In the genomic region with DNA sequence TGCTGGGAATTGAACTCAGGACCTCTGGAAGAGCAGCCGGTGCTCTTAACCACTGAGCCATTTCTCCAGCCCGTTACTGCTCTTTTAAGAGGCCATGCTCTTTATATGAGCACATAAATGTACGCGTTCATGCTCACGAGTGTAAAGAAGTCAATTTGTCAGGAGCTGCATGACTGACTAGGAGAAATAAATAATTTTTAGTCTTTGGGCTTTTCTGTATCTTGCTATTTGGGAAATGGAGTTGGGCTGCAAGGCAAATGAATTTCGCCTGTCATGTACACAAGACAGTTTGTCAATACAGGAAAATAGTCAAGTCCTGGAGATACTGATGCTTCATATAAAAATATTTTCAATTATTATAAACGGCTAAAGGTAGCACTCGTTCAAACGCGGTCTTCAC, we compare ENCODE assay signal across 8 mouse cellular contexts. TPM values are rescaled to one million over a fixed set of nuclear protein-coding genes. Genes with fewer than 3 reads are reported as not detected.
DNase-seq lines count a peak whose midpoint lies in the region; ATAC-seq and TF ChIP-seq lines count a peak whose summit lies in the region.

No protein-coding gene starts in this region.

- intact Hi-C loops in gastrocnemius, postnatal 14 days (cut with DNase I; ENCODE audit: low total_unique reads): no loop called here

- ATAC-seq in heart, embryonic 15.5 days (replicated peaks; ENCODE audit: insufficient number of reproducible peaks, insufficient read depth, low FRiP score, low read depth): no peak
- no peak for ATAC-seq in G1E (ENCODE audit: extremely low read depth, insufficient number of reproducible peaks, low FRiP score, poor library complexity, severe bottlenecking)
- no peak for ATAC-seq in forebrain, embryonic 16.5 days
- ATAC-seq in liver, postnatal 0 days: no peak

- 38% methylated on average over 10 of the region's 10 CpGs for WGBS in heart, embryonic 15.5 days
- WGBS in forebrain, embryonic 16.5 days: 39% methylated on average over 10 of the region's 10 CpGs
- WGBS in liver, postnatal 0 days (ENCODE audit: insufficient replicate concordance): 39% methylated on average over 10 of the region's 10 CpGs

- H3K4me1 ChIP-seq in heart, embryonic 15.5 days (replicated peaks): peaks cover 3% of the 10 kb centered on the region
- H3K4me1 ChIP-seq in G1E (ENCODE audit: insufficient read depth, low read depth, low read length): peaks cover 9% of the 10 kb centered on the region
- H3K4me1 ChIP-seq in forebrain, embryonic 16.5 days (replicated peaks; ENCODE audit: control insufficient read depth, insufficient read depth, low read length): peaks cover 7% of the 10 kb centered on the region; the same call in 1 of the 2 replicates
- peaks cover 6% of the 10 kb centered on the region; the same call in 1 of the 2 replicates for H3K4me1 ChIP-seq in liver, postnatal 0 days (ENCODE audit: insufficient read depth)

- peak overlapping the region; percentile 92 for H3K9ac ChIP-seq in heart, embryonic 15.5 days
- H3K9ac ChIP-seq in forebrain, embryonic 16.5 days (replicated peaks; ENCODE audit: low read depth, low read length): peak overlapping the region; percentile 92
- no peak overlapping the region for H3K9ac ChIP-seq in liver, postnatal 0 days (replicated peaks)

- H3K27ac ChIP-seq in heart, embryonic 15.5 days: peak overlapping the region; percentile 92
- peak overlapping the region; percentile 95 for H3K27ac ChIP-seq in forebrain, embryonic 16.5 days (ENCODE audit: low read length)
- H3K27ac ChIP-seq in liver, postnatal 0 days (ENCODE audit: low read depth): no peak overlapping the region

- peaks cover 9% of the 10 kb centered on the region for H3K36me3 ChIP-seq in heart, embryonic 15.5 days
- H3K36me3 ChIP-seq in G1E (replicated peaks): peaks cover 30% of the 10 kb centered on the region
- H3K36me3 ChIP-seq in forebrain, embryonic 16.5 days (ENCODE audit: control insufficient read depth, insufficient read depth): 0 out of 2 replicates have a peak, but pooled peaks cover 2% of the 10 kb centered on the region
- no peaks in the 10 kb centered on the region; the same call in 1 of the 2 replicates for H3K36me3 ChIP-seq in liver, postnatal 0 days (replicated peaks; ENCODE audit: insufficient read depth, low read length)

- no peak for TF ChIP-seq CTCF in G1E (IDR thresholded peaks at IDR 0.05; ENCODE audit: low read depth, low read length)
- TF ChIP-seq CTCF in liver, postnatal 0 days (IDR thresholded peaks at IDR 0.05; ENCODE audit: low read depth): no peak

- peak overlapping the region; percentile 90 for H3K4me3 ChIP-seq in heart, embryonic 15.5 days
- H3K4me3 ChIP-seq in G1E (ENCODE audit: low read depth, low read length): peak overlapping the region; percentile 79
- H3K4me3 ChIP-seq in forebrain, embryonic 16.5 days (replicated peaks; ENCODE audit: low read length): peak overlapping the region; percentile 70
- H3K4me3 ChIP-seq in liver, postnatal 0 days (ENCODE audit: low read depth, low read length): peak overlapping the region; percentile 65

- no peak for TF ChIP-seq EP300 in liver, postnatal 0 days (IDR thresholded peaks at IDR 0.05; ENCODE audit: low read depth)

- no peak for DNase-seq in heart, adult 18-20 months
- no peak for DNase-seq in G1E (ENCODE audit: low spot score)
- no peak for DNase-seq in liver, postnatal 0 days
- DNase-seq in thymus, postnatal 10 days (ENCODE audit: low spot score in 2 of 2): no peak
- no peak for DNase-seq in testis, postnatal 14 days (ENCODE audit: low spot score)
- no peak for DNase-seq in gastrocnemius, postnatal 14 days

- peak overlapping the region; percentile 77 for H3K4me2 ChIP-seq in heart, embryonic 15.5 days
- H3K4me2 ChIP-seq in forebrain, embryonic 16.5 days (ENCODE audit: low read length): peak overlapping the region; percentile 81
- peak overlapping the region; percentile 75 for H3K4me2 ChIP-seq in liver, postnatal 0 days (ENCODE audit: low read depth, low read length)

- H3K9me3 ChIP-seq in heart, embryonic 15.5 days (replicated peaks): no peaks in the 10 kb centered on the region
- H3K9me3 ChIP-seq in G1E (replicated peaks): no peaks in the 10 kb centered on the region
- H3K9me3 ChIP-seq in forebrain, embryonic 16.5 days (ENCODE audit: control insufficient read depth, low read length): no peaks in the 10 kb centered on the region
- H3K9me3 ChIP-seq in liver, postnatal 0 days (ENCODE audit: low read length): no peaks in the 10 kb centered on the region

- H3K27me3 ChIP-seq in heart, embryonic 15.5 days: no peaks in the 10 kb centered on the region
- H3K27me3 ChIP-seq in G1E (ENCODE audit: insufficient read depth, low read length): no peaks in the 10 kb centered on the region
- no peaks in the 10 kb centered on the region for H3K27me3 ChIP-seq in forebrain, embryonic 16.5 days (replicated peaks; ENCODE audit: control insufficient read depth, insufficient read depth, low read length)
- H3K27me3 ChIP-seq in liver, postnatal 0 days (ENCODE audit: insufficient read depth, low read length): no peaks in the 10 kb centered on the region

RNA-seq across cellular contexts. Expression of gene Zfp74, which starts 0.8 kb away (rescaled TPM):
- polyA plus RNA-seq in heart, embryonic 15.5 days (2015; fragmentation: Nextera tagmentation; extraction: Ambion mirVana): 6.7 and 9.4 TPM in 2 replicates
- 1 to 10 TPM; 4.3 to 6.8 TPM for total RNA-seq in heart, adult 18-20 months (2021)
- total RNA-seq in G1E (2014; fragmentation: Nextera tagmentation): 24.2 and 26.9 TPM in 2 replicates
- 5.6 and 7.8 TPM in 2 replicates for total RNA-seq in G1E (2017)
- polyA plus RNA-seq in G1E (2012): 9.8 and 13.7 TPM in 2 replicates
- polyA plus RNA-seq in forebrain, embryonic 16.5 days (2015; fragmentation: Nextera tagmentation; extraction: Ambion mirVana): 22.3 and 24.3 TPM in 2 replicates
- 1.1 and 1.8 TPM in 2 replicates for polyA plus RNA-seq in liver, postnatal 0 days (2015; fragmentation: Nextera tagmentation; extraction: Ambion mirVana)
- total RNA-seq in gastrocnemius, postnatal 14 days (2021): 1 to 10 TPM; 4.8 to 7.3 TPM

RNA-seq across cellular contexts. Expression of gene Zfp568, which starts 30.7 kb away (rescaled TPM):
- 16.2 and 22.4 TPM in 2 replicates for polyA plus RNA-seq in heart, embryonic 15.5 days (2015; fragmentation: Nextera tagmentation; extraction: Ambion mirVana)
- 10 to 100 TPM; 24.0 to 31.6 TPM for total RNA-seq in heart, adult 18-20 months (2021)
- total RNA-seq in G1E (2014; fragmentation: Nextera tagmentation) (18.6 and 22.0 TPM in 2 replicates), G1E (2017) (24.4 and 26.2 TPM in 2 replicates)
- 3.9 and 5.1 TPM in 2 replicates for polyA plus RNA-seq in G1E (2012)
- 3.0 and 4.2 TPM in 2 replicates for polyA plus RNA-seq in forebrain, embryonic 16.5 days (2015; fragmentation: Nextera tagmentation; extraction: Ambion mirVana)
- polyA plus RNA-seq in liver, postnatal 0 days (2015; fragmentation: Nextera tagmentation; extraction: Ambion mirVana): 5.5 and 6.4 TPM in 2 replicates
- 10 to 100 TPM; 28.5 to 42.5 TPM for total RNA-seq in gastrocnemius, postnatal 14 days (2021)

RNA-seq across cellular contexts. Expression of gene Zfp383, which starts 45.1 kb away (rescaled TPM):
- 3.1 TPM in 2 replicates for polyA plus RNA-seq in heart, embryonic 15.5 days (2015; fragmentation: Nextera tagmentation; extraction: Ambion mirVana)
- total RNA-seq in heart, adult 18-20 months (2021): 1 to 10 TPM; 4.2 to 7.5 TPM
- total RNA-seq in G1E (2014; fragmentation: Nextera tagmentation) (0.44 TPM in 1 of 2 replicates, not detected in the other), G1E (2017) (1.6 and 2.2 TPM in 2 replicates)
- 0.04 and 0.08 TPM in 2 replicates for polyA plus RNA-seq in G1E (2012)
- 7.5 and 7.8 TPM in 2 replicates for polyA plus RNA-seq in forebrain, embryonic 16.5 days (2015; fragmentation: Nextera tagmentation; extraction: Ambion mirVana)
- polyA plus RNA-seq in liver, postnatal 0 days (2015; fragmentation: Nextera tagmentation; extraction: Ambion mirVana): 0.59 and 0.60 TPM in 2 replicates
- 1 to 10 TPM; 5.9 to 8.1 TPM for total RNA-seq in gastrocnemius, postnatal 14 days (2021)

RNA-seq across cellular contexts. Expression of gene Zfp27, which starts 46.7 kb away (rescaled TPM):
- 7.2 and 7.8 TPM in 2 replicates for polyA plus RNA-seq in heart, embryonic 15.5 days (2015; fragmentation: Nextera tagmentation; extraction: Ambion mirVana)
- total RNA-seq in heart, adult 18-20 months (2021): 1 to 10 TPM; 8.6 to 8.7 TPM
- total RNA-seq in G1E (2014; fragmentation: Nextera tagmentation) (10.6 and 12.6 TPM in 2 replicates), G1E (2017) (9.0 and 10.2 TPM in 2 replicates)
- polyA plus RNA-seq in G1E (2012): 0.23 and 0.27 TPM in 2 replicates
- 18.0 and 20.5 TPM in 2 replicates for polyA plus RNA-seq in forebrain, embryonic 16.5 days (2015; fragmentation: Nextera tagmentation; extraction: Ambion mirVana)
- polyA plus RNA-seq in liver, postnatal 0 days (2015; fragmentation: Nextera tagmentation; extraction: Ambion mirVana): 1.5 TPM in 2 replicates
- total RNA-seq in gastrocnemius, postnatal 14 days (2021): 1 to 10 TPM; 6.0 to 8.0 TPM
